Comparison of ENCODE assay signal across 22 mouse cellular contexts in the genomic region with DNA sequence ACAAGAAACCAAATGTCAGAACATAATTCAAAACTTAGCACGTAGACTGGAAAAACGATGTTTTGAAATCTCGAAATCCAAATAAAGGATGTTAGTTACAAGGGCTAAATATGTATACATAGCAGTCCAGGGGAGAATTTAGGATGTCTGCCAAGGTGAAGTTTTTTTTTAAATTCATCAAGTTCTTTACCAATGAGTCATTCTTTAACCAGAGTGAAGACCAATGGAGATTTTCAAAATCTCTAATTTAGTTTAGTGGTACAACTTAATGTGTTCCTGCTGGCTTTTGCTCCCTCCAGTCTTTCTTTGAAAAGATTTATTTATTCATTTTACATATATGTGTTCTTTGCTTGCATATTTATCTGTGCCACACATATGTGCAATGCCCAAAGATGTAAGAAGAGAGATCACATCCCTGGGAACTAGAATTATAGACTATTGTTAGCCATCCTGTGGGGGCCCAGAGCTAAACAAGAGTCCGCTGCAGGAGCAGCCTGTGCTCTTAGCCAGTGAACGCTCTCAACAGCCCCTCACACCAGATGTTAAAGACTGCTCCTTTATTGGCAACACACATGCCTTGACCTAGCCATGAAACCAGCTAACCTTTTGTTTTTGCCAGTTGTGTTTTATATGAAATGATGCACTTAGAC.
A peak's percentile ranks its signal among the peaks of the same experiment; 100 is the strongest.
DNase-seq lines count a peak whose midpoint lies in the region; ATAC-seq and TF ChIP-seq lines count a peak whose summit lies in the region.
"Had no signal": no experiment of that assay in that cellular context is flagged by ENCODE, and none has a peak within 500 bp of the region (broad histone marks: within the 10 kb centered on the region; RNA-seq: fewer than 3 reads in every experiment).

No protein-coding gene starts in this region.

- no peak for TF ChIP-seq POLR2A in embryonic fibroblast, embryonic 13.5 days (IDR thresholded peaks at IDR 0.05; ENCODE audit: low read depth, low read length)

- H3ac ChIP-seq in C2C12 (ENCODE audit: control insufficient read depth, insufficient read length, low read depth), result no peak overlapping the region

- H3K27me3 ChIP-seq in heart, postnatal 0 days (ENCODE audit: control insufficient read depth, insufficient read depth, low read length), result no peaks in the 10 kb centered on the region
- H3K27me3 ChIP-seq in C2C12 (ENCODE audit: control insufficient read depth, insufficient read depth, insufficient read length), result no peaks in the 10 kb centered on the region
- H3K27me3 ChIP-seq: heart, embryonic 12.5 days; hindbrain, embryonic 12.5 days; liver, embryonic 13.5 days; lung, embryonic 15.5 days; midbrain, embryonic 15.5 days had no signal

- no peaks in the 10 kb centered on the region for H3K79me2 ChIP-seq in C2C12 (ENCODE audit: control insufficient read depth, insufficient read depth)

- H3K36me3 ChIP-seq in heart, postnatal 0 days (replicated peaks; ENCODE audit: control insufficient read depth, insufficient read depth, low read length), result no peaks in the 10 kb centered on the region
- H3K36me3 ChIP-seq in C2C12 (ENCODE audit: control insufficient read depth, insufficient read depth), result no peaks in the 10 kb centered on the region
- H3K36me3 ChIP-seq: forebrain, embryonic 10.5 days; heart, embryonic 12.5 days; hindbrain, embryonic 12.5 days; liver, embryonic 13.5 days; lung, embryonic 15.5 days; midbrain, embryonic 15.5 days had no signal

- H3K4me1 ChIP-seq in heart, postnatal 0 days (ENCODE audit: control insufficient read depth, insufficient read depth), result peaks cover 25% of the 10 kb centered on the region
- peaks cover 22% of the 10 kb centered on the region for H3K4me1 ChIP-seq in embryonic fibroblast, embryonic 13.5 days (ENCODE audit: control insufficient read depth, insufficient read depth, low read length)
- H3K4me1 ChIP-seq: forebrain, embryonic 10.5 days; hindbrain, embryonic 12.5 days; liver, embryonic 13.5 days; midbrain, embryonic 15.5 days had no signal

- no peak overlapping the region for H3K4me3 ChIP-seq in heart, postnatal 0 days (ENCODE audit: low read depth, low read length)
- no peak overlapping the region for H3K4me3 ChIP-seq in C2C12 (ENCODE audit: insufficient read depth, poor library complexity, severe bottlenecking)
- H3K4me3 ChIP-seq in embryonic fibroblast, embryonic 13.5 days (ENCODE audit: insufficient read depth, low read length), result no peak overlapping the region
- H3K4me3 ChIP-seq: forebrain, embryonic 10.5 days; heart, embryonic 12.5 days; hindbrain, embryonic 12.5 days; liver, embryonic 13.5 days; lung, embryonic 15.5 days; midbrain, embryonic 15.5 days had no signal

- no peak overlapping the region for H3K4me2 ChIP-seq in heart, postnatal 0 days (ENCODE audit: low read depth, low read length)
- H3K4me2 ChIP-seq: heart, embryonic 12.5 days; hindbrain, embryonic 12.5 days; liver, embryonic 13.5 days; lung, embryonic 15.5 days; midbrain, embryonic 15.5 days had no signal

- H3K27ac ChIP-seq in heart, postnatal 0 days (ENCODE audit: low read depth), result peak overlapping the region; percentile 62
- H3K27ac ChIP-seq in embryonic fibroblast, embryonic 13.5 days (ENCODE audit: insufficient read depth, low read length), result peak overlapping the region; percentile 94
- H3K27ac ChIP-seq: forebrain, embryonic 10.5 days; hindbrain, embryonic 12.5 days; liver, embryonic 13.5 days; lung, embryonic 15.5 days; midbrain, embryonic 15.5 days had no signal

- no peak overlapping the region for H3K9ac ChIP-seq in heart, postnatal 0 days (replicated peaks; ENCODE audit: low read depth, low read length)
- H3K9ac ChIP-seq: forebrain, postnatal 0 days; heart, embryonic 12.5 days; hindbrain, embryonic 12.5 days; liver, embryonic 13.5 days; lung, embryonic 15.5 days; midbrain, embryonic 15.5 days had no signal

- ATAC-seq in heart, postnatal 0 days (ENCODE audit: insufficient read depth, low read depth), result no peak; the same call in 1 of the 2 replicates
- ATAC-seq: CD4-positive, CD25-positive, alpha-beta regulatory T cell, adult 4 months; forebrain, postnatal 0 days; midbrain, embryonic 15.5 days had no signal

- no peaks in the 10 kb centered on the region for H3K79me3 ChIP-seq in C2C12 (ENCODE audit: low read depth)

- DNase-seq in heart, postnatal 0 days (ENCODE audit: low spot score), result peak; percentile 39
- DNase-seq in heart, postnatal 4 days, result no peak
- DNase-seq in 3134 (ENCODE audit: extremely low read depth, insufficient read length, low spot score), result peak; percentile 36
- no peak for DNase-seq in embryo, embryonic 10 days (ENCODE audit: low spot score)
- DNase-seq in frontal cortex, adult 2 months (ENCODE audit: extremely low spot score in 1 of 2, low spot score in 1 of 2), result no peak
- DNase-seq: adrenal gland, adult 2 months; cerebellum, adult 2 months; forebrain, postnatal 0 days; kidney, adult 2 months; kidney, postnatal 14 days; liver, embryonic 13.5 days; right cerebral cortex, postnatal 14 days; spleen, adult 18-20 months; thymus, adult 2 months had no signal

- no peak for TF ChIP-seq EP300 in heart, postnatal 0 days (IDR thresholded peaks at IDR 0.05; ENCODE audit: low read depth)

- no peak for TF ChIP-seq CTCF in heart, postnatal 0 days (IDR thresholded peaks at IDR 0.05; ENCODE audit: low read depth)
- TF ChIP-seq CTCF in C2C12 (IDR thresholded peaks at IDR 0.05; ENCODE audit: control insufficient read depth, insufficient read depth, insufficient read length), result no peak
- TF ChIP-seq CTCF in embryonic fibroblast, embryonic 13.5 days (IDR thresholded peaks at IDR 0.05; ENCODE audit: borderline replicate concordance, insufficient read depth, low read length), result no peak

- H3K9me3 ChIP-seq in heart, postnatal 0 days (replicated peaks; ENCODE audit: control insufficient read depth, low read length), result no peaks in the 10 kb centered on the region
- H3K9me3 ChIP-seq: forebrain, embryonic 10.5 days; heart, embryonic 12.5 days; hindbrain, embryonic 12.5 days; liver, embryonic 13.5 days; lung, embryonic 15.5 days; midbrain, embryonic 15.5 days had no signal

- 28% methylated on average over 5 of the region's 5 CpGs for WGBS in heart, postnatal 0 days

TF ChIP-seq in C2C12, 6 proteins besides CTCF, POLR2A, EP300 and RAD21:
- peak; percentile 14 for TF ChIP-seq FOSL1 (IDR thresholded peaks at IDR 0.05; ENCODE audit: insufficient read depth, low read length, poor library complexity, severe bottlenecking)
- no peak for TF ChIP-seq MYOG (IDR thresholded peaks at IDR 0.05; ENCODE audit: control insufficient read depth, extremely low read depth, insufficient read length)
- no peak for TF ChIP-seq USF1 (IDR thresholded peaks at IDR 0.05; ENCODE audit: low read depth)
- no peak for TF ChIP-seq MYOD1 (IDR thresholded peaks at IDR 0.05; ENCODE audit: control insufficient read depth, insufficient read length, low read depth)
- no peak for TF ChIP-seq CEBPB (IDR thresholded peaks at IDR 0.05; ENCODE audit: low read depth)
- TF ChIP-seq MAX (IDR thresholded peaks at IDR 0.05), result no peak

Comparison
In these comparisons a context has a peak if more than half of its experiments do, and no peak if none do; other contexts are left out.
1. DNase-seq: peak in heart, postnatal 0 days (single experiment) and 3134 (single experiment); none in heart, postnatal 4 days (single experiment), embryo, embryonic 10 days (single experiment) and frontal cortex, adult 2 months (0 of 2).